Mouse (Mus musculus): Measurements from ENCODE around the gene Oprm1. TPM values are rescaled to one million over a fixed set of nuclear protein-coding genes. Genes with fewer than 3 reads are reported as not detected.

Gene Oprm1
- total RNA-seq, 2 experiments from 2014 or later: 4.2 to 7.9 TPM

DNA sequence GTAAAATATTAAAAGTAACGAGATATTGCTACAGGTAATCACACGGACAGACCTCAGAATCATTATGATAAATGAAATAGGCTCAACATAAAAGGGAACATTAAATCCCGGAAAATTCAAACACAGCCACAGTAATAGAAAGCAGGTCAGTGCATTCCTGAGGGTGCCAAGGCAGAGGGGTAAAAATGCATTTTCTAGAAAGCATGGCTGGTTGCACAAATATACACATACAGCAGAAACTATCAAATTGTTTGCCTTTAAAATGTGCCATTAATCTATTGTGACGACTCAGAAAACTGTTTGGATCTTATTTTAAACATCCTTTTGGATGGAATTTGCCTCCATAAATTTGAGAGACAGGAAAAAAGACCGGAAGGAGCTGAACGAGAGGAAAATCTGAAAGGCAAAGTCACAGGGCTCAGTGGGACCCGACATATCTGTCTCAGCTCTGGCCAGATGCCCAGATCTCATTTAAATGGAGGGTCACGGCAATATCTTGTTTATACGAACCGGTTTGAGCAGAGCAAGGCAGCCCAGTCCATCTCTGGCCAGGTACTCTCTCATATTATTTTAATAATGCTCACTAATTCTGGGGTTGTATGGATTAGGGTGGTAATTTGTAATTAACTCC lies 289.1 kb downstream of the Oprm1 start:
- DNase-seq: no peak

DNA sequence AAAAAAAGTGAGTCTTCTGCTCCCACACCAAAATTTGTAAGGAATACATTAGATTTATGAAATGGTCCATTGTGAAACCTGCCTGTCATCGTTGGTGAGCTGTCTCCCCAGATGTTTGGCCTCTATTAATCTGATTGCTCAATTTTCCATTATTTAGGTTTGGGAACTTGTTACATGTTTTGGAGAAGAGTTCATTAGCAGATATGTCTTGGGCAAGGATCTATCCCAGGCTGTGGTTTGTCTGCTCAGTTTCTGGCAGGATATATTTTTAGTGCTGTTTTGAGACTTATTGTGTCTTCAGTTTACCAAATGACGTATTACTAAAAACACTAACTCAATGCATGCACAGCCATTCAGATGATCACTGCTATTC lies 289.6 kb downstream of the Oprm1 start:
- DNase-seq: no peak

DNA sequence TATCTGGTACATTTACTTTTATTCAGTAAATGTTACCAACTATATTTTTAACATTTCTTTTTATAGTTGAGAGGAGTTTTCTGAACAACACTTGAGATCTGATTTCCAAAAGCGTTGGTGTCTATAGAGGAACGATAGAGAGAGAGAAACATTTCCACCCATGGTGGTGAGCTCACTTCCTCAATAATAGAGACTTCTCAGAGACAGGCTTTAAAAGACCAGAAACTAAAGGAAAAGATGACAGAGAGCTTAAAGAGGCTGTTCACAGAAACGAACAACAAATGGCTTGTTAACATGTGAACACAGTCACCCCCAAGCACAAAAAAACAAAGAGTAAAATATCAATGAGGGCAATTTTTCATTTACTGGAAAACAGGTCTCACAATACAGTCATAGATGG lies 291.6 kb downstream of the Oprm1 start:
- no peak for DNase-seq

DNA sequence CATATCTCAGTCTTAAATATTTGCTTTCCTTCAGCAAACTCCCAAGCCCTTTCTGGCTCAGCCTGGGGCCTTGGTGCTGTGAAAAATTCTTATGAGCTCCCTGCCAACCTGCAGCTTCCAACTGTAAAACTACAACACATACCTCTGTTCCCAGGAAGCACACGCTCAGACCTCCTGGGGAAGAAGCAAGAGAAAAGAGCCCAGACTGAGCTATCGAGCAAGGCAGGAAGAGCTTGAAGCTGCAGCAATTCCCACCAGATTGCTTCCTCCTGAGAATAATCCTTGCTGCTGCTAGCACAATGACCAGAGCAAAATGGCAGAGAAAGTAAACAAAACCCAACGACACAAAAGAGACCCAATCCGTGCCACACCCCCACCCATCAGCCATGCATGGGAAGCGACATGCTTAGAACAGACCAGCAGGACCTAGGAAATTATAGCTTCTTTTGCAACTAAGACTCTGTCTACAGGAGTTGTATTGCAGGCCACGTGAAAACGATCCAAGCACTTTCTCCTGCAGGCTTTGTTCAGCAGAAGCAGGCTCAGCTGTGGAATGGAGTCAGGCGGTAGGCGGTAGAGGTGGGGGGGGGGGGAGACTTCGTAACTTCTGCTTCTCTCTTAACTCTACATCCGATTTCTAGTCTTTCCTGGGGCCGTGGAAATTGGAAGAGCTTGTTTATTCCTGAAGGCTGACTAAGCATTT lies 294.2 kb downstream of the Oprm1 start, which contains the start of gene Ipcef1:
Gene Ipcef1, minus strand, starts transcription at position 164 of the 703 bp plus-strand sequence.
- no peak for DNase-seq

DNA sequence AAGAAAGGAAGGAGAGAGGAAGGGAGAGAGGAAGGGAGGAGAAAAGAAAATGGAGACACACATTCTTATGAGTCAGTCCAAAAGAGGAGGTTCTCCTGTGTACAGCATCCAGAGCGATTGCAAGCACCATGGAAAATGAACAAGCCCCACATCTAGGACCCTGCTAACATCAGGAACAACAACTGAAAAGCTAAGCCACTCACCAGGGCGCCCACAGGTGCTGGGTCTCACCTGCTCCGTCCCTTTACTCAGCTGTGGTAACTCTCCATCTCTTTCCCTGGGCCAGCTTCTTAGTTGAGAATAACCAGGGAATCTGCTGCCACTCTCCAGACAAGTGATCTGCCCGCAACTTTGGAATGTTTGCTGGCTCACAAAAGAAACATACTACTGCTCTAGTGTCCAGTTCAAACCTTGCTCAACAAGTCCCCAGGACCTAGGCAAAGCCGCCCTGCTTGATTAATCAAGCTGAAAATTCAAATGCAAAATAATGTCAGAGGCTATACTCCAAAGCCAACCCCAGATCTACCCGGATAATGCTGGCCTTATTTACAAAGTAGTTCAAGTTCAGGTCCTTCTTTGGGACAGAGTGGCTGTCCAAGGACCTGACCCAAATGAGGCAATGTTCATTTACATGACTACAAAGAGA lies 296.4 kb downstream of the Oprm1 start:
- no peak for DNase-seq

DNA sequence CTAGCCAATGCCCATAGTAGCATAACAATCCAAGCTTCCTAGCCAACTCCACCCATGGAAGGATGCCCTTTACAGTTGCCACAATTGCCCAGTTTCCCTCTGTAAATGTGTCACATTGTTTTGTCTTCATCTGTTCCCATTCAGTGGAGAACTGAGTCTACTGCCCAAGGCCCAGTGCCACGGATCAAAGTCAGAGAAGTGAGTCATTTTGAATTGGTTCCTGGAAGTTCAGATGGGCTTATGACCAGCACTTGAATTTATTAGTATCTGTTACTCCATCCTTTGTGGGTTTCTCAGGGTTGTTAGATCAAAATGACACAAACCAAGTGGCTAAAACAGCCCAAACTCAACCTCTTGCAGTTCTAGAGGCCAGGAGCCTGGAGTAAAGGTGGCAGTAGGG lies 299.2 kb downstream of the Oprm1 start:
- no peak for DNase-seq

DNA sequence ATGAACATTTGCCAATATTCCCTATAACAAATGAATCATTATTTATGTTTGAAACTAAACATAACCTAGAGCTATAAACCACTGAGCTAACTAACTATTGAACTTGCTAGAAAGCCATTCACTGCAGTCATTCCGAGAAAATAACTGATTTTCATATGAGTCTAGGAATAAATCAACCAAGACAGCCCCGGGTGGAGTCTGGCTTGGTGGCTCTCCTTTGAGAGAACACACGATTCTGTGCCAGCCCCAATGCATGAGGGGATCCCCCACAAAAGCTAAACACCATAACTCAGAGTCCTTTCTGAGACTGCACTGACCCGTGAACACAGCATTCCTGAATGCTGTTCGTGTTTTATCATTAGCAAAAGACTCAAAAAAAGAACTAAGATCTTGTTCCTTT lies 302.0 kb downstream of the Oprm1 start:
- DNase-seq: no peak

DNA sequence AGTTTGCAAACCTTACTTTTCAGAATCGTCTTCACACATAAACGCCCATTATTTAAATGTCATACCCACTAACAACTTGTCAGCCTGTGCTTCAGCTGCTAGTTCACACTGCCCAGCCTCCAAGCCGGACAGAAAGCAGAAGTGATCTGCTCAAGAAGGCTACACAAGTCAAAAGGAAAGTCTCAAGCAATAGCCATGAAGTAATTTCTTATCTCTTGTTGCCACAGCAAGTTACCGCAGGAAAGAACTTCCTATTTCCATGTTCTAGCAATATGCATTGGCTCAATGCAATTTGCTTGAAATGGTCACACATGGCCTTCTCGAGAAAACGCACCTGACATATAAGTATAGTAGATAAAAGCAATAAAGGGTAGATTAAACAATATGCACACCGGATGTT lies 304.7 kb downstream of the Oprm1 start:
- DNase-seq: no peak

DNA sequence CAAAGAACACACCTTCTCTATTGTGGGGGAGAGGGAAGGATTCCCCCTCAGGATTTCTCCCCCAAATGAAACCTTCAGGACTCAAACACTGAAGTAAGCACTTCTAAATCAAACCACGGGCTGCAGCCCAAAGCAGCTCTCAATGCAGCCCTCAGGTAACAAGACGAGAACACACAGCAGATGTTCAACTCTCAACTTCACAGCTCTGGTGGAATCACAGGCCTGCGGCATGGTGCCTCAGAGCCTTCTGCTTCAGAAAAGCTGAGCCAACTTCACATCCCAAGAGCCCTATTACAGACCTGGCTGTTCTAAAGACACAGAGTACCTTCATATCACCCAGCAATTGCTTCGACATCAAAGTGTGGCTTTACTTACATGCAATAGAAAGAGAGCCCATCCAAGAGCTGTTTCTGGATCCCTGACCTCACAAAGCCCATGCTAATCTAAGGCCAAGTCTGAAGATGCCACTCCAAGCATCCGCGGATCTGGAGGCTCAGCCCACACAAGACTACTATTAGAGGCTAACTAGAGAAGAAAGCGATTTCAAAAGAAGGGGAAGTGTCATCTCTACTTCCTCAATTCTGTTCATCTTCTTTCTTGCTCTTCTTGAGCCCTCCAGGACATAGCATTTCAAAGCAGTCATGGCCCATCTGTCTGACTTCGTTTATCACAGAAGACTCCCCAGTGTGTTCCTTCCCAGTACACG lies 305.6 kb downstream of the Oprm1 start:
- no peak for DNase-seq

DNA sequence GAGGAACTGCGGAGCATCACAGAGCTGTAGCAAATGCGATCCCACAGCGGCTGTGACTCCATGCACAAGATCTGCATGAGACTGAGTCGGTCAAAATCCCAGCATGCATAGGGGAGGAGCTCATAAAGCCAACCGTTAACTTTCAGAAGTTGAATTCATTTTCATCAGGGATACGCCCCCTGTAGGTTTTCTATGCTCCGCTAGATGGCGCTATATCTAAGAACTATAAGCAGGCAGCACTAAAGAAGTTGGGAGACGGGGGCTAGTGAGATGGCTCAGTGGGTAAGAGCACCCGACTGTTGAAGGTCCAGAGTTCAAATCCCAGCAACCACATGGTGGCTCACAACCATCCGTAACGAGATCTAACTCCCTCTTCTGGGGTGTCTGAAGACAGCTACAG lies 310.3 kb downstream of the Oprm1 start:
- DNase-seq: no peak

DNA sequence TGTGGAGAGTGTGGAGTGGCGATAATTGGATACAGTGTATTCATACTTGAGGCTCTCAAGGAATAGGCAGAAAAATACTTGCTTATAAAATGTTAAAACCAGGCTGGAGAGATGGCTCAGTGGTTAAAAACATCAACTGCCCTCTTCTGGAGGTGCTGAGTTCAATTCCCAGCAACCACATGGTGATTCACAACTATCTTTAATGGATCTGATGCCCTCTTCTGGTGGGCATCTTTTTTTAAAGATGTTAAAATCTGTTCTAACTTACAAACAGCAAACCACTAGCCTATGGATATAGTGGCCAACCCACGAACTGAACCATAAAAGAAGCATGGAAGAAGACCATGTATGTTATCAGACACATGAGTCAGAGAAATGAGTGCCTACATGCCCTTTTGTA lies 310.8 kb downstream of the Oprm1 start:
- no peak for DNase-seq

DNA sequence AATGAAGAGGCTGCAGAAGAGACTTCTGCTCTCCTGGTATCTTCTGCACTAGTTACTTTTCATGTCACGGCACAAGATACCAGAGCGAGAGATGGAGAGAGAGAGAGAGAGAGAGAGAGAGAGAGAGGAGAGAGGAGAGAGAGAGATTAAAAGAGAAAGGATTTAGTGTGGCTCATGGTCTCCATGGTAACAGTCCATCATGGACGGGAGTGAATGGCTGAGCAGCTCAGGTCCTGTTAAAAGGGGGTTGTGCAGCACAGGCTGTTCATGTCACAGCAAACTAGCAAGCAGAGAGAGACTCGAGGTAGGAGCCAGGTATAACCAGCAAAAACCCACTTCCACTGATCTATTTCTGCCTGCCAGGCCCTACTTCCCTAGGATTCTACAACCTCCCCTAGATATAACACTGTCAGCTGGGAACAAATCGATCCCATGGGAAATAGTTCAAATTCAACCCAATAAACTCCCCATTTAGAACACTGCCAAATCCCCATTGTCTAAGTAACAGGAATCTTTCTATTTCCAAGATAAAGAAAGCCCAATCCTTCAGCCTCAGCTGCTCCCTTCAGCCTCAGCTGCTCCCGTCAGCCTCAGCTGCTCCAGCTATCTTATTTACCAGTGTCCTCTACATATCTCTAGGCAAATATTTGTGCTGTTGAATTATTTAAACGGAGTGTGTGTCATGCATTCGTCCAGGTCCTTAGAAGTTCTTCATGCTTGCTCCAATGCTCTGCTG lies 312.0 kb downstream of the Oprm1 start:
- DNase-seq: no peak

DNA sequence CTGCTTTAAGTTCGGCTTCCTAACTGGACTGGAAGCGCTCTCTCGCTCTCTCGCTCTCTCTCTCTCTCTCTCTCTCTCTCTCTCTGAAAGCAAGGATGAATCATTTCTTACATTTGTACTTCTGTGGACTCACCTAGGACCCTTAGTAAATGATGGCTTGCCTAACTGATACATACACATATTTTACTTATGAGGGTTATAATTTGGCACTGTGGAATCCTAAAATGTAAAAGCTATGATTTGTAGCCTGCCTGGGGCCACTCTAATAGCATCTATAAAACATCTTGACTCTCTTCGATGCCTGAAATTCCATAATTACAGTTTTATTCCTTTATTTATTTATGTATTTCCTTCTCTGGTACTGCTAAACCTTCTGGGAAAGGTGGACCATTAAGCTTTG lies 312.6 kb downstream of the Oprm1 start:
- no peak for DNase-seq

DNA sequence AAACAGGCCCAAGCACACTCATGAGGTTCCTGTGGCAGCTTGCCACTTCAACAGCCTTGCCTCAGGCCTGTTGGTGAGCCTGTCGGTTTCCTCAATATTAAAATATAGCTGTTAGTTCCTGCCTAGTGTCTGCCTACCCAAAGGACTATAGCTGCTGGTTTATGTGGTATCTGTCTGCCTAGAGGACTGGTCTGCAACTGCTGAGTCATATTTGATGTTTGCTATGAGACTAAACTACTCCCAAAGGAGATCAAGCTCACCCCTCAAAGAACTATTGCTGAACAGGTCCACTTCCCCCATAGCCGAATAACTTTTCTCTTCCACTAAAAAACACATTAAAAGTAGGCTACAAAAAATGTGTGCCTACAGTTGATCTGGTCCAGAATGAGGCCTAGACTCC lies 315.9 kb downstream of the Oprm1 start:
- DNase-seq: no peak

DNA sequence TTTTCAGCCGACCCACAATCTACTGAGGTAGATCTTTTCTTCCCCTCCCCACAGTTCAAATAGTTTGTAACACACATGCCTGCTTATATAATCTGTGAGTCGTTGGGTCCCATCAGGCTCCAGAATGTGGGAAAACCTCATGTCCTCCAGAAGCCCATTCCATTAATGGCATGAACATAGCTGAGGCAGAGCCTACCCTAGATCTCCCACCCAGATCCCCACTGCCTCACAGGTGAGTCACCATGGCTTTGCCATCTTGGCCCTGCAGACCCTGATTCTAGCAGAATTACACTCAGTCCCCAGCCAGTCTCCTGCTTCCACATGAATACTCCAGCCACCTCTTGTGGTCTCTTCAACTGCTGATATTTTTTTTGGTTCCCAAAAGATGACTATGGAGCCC lies 317.4 kb downstream of the Oprm1 start:
- no peak for DNase-seq

DNA sequence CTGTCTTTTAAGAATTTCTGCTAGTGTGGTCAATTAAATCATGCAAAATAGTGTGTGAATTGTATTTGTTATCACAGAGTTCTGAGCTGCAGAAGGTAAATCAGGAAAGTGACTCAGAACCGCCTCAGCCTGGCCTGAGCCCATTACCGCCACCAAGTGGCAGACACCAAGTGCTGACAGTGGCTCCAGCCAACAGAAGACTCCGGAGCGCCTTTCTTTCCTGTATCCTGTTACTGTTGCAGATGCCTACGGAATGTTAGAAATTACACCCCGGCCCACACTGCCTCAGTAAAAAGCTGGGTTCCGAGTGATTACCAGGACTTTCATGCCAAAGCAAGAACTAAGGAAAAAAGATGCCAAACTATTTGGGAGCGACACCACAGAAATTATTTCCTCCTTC lies 317.9 kb downstream of the Oprm1 start:
- peak; percentile 72 to 73 for DNase-seq

DNA sequence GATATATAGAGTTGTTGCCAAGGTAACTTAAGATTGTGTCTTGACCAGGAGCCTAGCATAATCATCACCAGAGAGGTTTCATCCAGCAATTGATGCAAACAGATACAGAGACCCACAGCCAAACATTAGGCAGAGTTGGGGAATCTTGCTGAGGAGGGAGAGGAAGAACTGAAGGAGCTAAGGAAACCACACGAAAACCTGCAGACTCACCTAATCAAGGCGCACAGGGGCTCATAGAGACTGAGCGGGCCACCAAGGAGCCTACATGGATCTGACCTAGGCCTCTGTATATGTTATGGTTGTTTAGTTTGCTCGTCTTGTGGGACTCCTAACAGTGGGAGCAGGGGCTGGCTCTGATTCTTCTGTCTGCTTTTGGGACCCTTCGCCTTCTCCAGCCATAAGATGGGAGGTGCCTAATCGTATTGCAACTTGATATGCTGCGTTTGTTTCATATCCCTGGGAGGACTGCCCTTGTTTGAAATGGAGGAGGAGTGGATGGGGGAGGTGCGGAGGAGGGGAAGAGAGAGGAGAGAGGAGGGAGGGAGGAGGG lies 318.4 kb downstream of the Oprm1 start:
- DNase-seq: no peak

DNA sequence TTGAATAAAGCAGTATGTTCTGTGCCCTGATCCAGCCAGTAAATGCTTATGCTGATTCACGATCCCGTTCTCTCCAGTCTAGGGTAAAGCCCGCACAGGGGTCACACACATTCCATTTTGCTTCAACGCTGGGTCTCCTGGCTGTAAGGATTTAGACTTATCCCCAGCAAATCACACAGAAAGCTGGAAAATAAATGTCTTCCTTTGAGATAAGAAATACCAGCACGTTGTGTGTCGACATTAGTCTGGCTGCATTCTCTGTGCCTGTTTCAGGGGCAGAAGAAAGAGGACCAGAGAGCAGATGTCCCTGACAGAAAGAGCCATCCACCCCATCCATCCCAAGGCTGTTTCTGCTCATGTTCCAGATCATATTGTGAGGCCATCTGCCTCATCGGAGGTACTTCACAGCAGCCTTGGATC lies 319.1 kb downstream of the Oprm1 start:
- no peak for DNase-seq

DNA sequence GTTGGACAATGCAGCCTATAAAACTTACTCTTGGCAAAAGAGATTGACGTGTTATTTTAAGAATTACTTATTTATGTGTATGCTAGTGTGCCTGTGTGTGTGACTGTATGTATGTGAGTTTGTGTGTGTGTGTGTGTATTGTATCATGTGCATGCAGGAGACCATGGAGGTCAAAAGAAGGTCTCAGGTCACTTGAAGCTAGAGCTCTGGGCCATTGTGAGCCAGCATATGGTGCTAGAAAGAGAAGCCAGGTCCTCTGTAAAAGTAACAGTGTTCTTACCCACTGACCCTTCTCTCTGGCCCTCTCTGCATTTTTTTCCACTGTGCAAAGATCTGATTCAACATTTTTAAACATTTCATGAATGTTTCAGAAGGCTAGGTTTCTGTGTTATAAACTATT lies 319.7 kb downstream of the Oprm1 start:
- DNase-seq: no peak
